Mouse (Mus musculus) embryonic facial prominence, embryonic 12.5 days (tissue): Measurements from ENCODE around the gene Vmn1r116. TPM values are rescaled to one million over a fixed set of nuclear protein-coding genes. Genes with fewer than 3 reads are reported as not detected.
"Not testable (repeated sequence)": the region's sequence is repeated elsewhere in the genome, so short reads cannot be mapped to it uniquely, and the experiment has no call there.

Source experiments
- ATAC-seq: fragments of 200-750 bp; cut with Nextera tagmentation; 2 replicates; pipeline ENCODE4 v1.8.0; 2017; ENCODE audit not compliant: insufficient number of reproducible peaks, insufficient read depth, low FRiP score, low TSS enrichment
- H3K27ac ChIP-seq: fragments of 300-500 bp; sonication (generic); 2 replicates; pipeline ENCODE4 v1.5.1; 2016; ENCODE audit warnings: mild to moderate bottlenecking
- H3K27me3 ChIP-seq: fragments of 300-500 bp; sonication (generic); 2 replicates; pipeline ENCODE4 v1.6.1; 2016; ENCODE audit warnings: mild to moderate bottlenecking, moderate library complexity
- H3K36me3 ChIP-seq: fragments of 300-500 bp; sonication (generic); 2 replicates; pipeline ENCODE4 v1.6.1; 2016; ENCODE audit warnings: mild to moderate bottlenecking
- H3K4me1 ChIP-seq: fragments of 300-500 bp; sonication (generic); 2 replicates; pipeline ENCODE4 v1.6.1; 2016
- H3K4me2 ChIP-seq: fragments of 300-500 bp; sonication (generic); replicated peaks from 2 replicates; pipeline ENCODE4 v1.6.1; 2016; ENCODE audit warnings: mild to moderate bottlenecking, moderate library complexity
- H3K4me3 ChIP-seq: fragments of 300-500 bp; sonication (generic); 2 replicates; pipeline ENCODE4 v1.5.1; 2016; ENCODE audit warnings: mild to moderate bottlenecking
- H3K9ac ChIP-seq: fragments of 300-500 bp; sonication (generic); 2 replicates; pipeline ENCODE4 v1.6.1; 2016; ENCODE audit warnings: mild to moderate bottlenecking, moderate library complexity
- H3K9me3 ChIP-seq: fragments of 300-500 bp; sonication (generic); 2 replicates; pipeline ENCODE4 v1.6.1; 2016; ENCODE audit warnings: mild to moderate bottlenecking, moderate library complexity
- WGBS: fragments of 180-500 bp; shearing (Covaris S2); methylation state at CpG from one replicate; pipeline ENCODE4 v1.1.7; 2016; 5-methylcytosine and 5-hydroxymethylcytosine counted together
- polyA plus RNA-seq: library from polyadenylated mRNA; unstranded; fragments of >200 nt; fragmentation: Nextera tagmentation; extraction: Ambion mirVana; gene quantifications from 2 replicates; pipeline ENCODE4 v1.2.1, GENCODE M21; 2016

Gene Vmn1r116
- polyA plus RNA-seq = not detected in 2 replicates

DNA sequence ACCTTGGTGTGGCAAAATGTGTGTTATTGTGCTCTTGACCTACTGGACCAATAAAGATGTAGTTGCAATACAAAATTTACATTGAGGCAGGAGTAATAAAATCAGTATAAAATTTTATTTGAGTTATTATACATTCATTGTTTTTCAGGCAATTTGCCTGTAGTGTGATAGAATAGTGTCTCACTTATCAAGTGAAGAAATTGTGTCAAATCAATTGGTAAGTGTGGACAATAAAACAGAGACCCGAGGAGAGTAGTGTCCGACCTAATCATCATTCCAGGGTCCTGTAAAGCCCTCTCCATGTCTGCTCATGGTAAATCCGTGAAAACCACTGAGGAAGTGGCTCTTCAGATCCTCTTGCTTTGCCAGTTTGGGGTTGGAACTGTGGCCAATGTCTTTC lies at the start of gene Vmn1r116:
Gene Vmn1r116, plus strand, starts transcription at position 301 of the 400 bp plus-strand sequence.
- not testable (repeated sequence) for H3K36me3 ChIP-seq, H3K9me3 ChIP-seq, ATAC-seq, H3K27ac ChIP-seq, H3K27me3 ChIP-seq, H3K4me1 ChIP-seq, H3K4me3 ChIP-seq, H3K9ac ChIP-seq, H3K4me2 ChIP-seq
- 57% methylated on average over 3 of the region's 3 CpGs for WGBS

DNA sequence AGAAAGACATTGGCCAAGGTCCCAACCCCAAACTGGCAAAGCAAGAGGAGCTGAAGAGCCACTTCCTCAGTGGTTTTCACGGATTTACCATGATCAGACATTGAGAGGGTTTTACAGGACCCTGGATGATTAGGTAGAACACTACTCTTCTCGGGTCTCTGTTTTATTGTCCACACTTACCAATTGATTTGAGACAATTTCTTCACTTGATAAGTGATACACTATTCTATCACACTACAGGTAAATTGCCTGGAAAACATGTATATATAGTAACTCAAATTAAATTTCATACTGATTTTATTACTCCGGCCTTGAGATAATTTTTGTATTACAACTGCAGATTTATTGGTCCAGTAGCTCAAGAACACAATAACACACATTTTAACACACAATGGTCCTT lies 27.2 kb upstream of the Vmn1r116 start, which contains the start of gene Vmn1r115:
Gene Vmn1r115, minus strand, starts transcription at position 101 of the 400 bp plus-strand sequence.
- not testable (repeated sequence) for H3K27me3 ChIP-seq, H3K27ac ChIP-seq, H3K4me2 ChIP-seq, H3K4me1 ChIP-seq, ATAC-seq, H3K36me3 ChIP-seq, H3K4me3 ChIP-seq, H3K9me3 ChIP-seq, H3K9ac ChIP-seq
- WGBS = 86% methylated on average over 1 of the region's 3 CpGs

DNA sequence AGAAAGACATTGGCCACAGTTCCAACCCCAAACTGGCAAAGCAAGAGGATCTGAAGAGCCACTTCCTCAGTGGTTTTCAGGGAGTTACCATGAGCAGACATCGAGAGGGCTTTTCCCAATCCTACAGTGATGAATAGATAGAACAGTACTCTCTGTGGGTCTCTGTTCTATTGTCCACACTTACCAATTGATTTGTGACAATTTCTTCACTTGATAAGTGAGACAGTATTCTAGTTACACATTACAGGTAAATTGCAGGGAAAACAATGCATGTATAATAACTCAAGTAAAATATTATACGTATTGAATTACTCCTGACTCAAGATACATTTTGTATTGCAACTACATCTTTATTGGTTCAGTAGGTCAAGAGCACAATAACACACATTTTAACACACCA lies 12.0 kb downstream of the Vmn1r116 start, which contains the start of gene Vmn1r117:
Gene Vmn1r117, minus strand, starts transcription at position 101 of the 400 bp plus-strand sequence.
- H3K27ac ChIP-seq, H3K4me2 ChIP-seq, H3K27me3 ChIP-seq, H3K9ac ChIP-seq, H3K4me3 ChIP-seq, H3K36me3 ChIP-seq, ATAC-seq, H3K4me1 ChIP-seq, H3K9me3 ChIP-seq: not testable (repeated sequence)
- no CpG with 5 or more reads among the region's 2 CpGs for WGBS

DNA sequence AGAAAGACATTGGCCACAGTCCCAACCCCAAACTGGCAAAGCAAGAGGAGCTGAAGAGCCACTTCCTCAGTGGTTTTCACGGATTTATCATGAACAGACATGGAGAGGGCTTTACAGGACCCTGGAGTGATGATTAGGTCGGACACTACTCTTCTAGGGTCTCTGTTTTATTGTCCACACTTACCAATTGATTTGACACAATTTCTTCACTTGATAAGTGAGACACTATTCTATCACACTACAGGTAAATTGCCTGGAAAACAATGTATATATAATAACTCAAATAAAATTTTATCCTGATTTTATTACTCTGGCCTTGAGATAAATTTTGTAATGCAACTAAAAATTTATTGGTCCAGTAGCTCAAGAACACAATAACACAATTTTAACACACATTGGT lies 40.2 kb downstream of the Vmn1r116 start, which contains the start of gene Vmn1r118:
Gene Vmn1r118, minus strand, starts transcription at position 101 of the 400 bp plus-strand sequence.
- ATAC-seq, H3K4me1 ChIP-seq: not testable (repeated sequence)
- WGBS = no CpG with 5 or more reads among the region's 2 CpGs

More for the DNA sequence above, 40.2 kb downstream of the Vmn1r116 start, which contains the start of gene Vmn1r118:
- not testable (repeated sequence) for H3K4me3 ChIP-seq, H3K36me3 ChIP-seq, H3K9ac ChIP-seq, H3K27ac ChIP-seq, H3K27me3 ChIP-seq, H3K4me2 ChIP-seq, H3K9me3 ChIP-seq

Other genes starting within 250 kb of the Vmn1r116 start
- not detected in 2 replicates for gene Vmn1r107, start 203.3 kb upstream of the Vmn1r116 start, polyA plus RNA-seq
- gene Vmn1r111, start 169.0 kb upstream of the Vmn1r116 start, polyA plus RNA-seq = not detected in 2 replicates
- gene Gm10668, start 141.6 kb upstream of the Vmn1r116 start, polyA plus RNA-seq = not detected in 2 replicates
- gene Vmn1r112, start 101.1 kb upstream of the Vmn1r116 start, polyA plus RNA-seq = not detected in 2 replicates
- gene Vmn1r113, start 85.0 kb upstream of the Vmn1r116 start, polyA plus RNA-seq = not detected in 2 replicates
- not detected in 2 replicates for gene Vmn1r114, start 60.1 kb upstream of the Vmn1r116 start, polyA plus RNA-seq
- gene Vmn1r115, start 27.3 kb upstream of the Vmn1r116 start, polyA plus RNA-seq = not detected in 2 replicates
- not detected in 2 replicates for gene Vmn1r117, start 11.9 kb downstream of the Vmn1r116 start, polyA plus RNA-seq
- gene Vmn1r118, start 40.1 kb downstream of the Vmn1r116 start, polyA plus RNA-seq = not detected in 2 replicates
- gene Vmn1r119, start 140.2 kb downstream of the Vmn1r116 start, polyA plus RNA-seq = not detected in 2 replicates
- not detected in 2 replicates for gene Vmn1r120, start 181.5 kb downstream of the Vmn1r116 start, polyA plus RNA-seq
- not detected in 2 replicates for gene Vmn1r121, start 226.3 kb downstream of the Vmn1r116 start, polyA plus RNA-seq